Mouse (Mus musculus) c-Kit-negative CD71-positive TER-119-positive erythroid progenitor cells, embryonic 14.5 days (primary cell): ENCODE results near the gene Ddx10.
"Not testable (repeated sequence)": the region's sequence is repeated elsewhere in the genome, so short reads cannot be mapped to it uniquely, and the experiment has no call there.

Experiments
- DNase-seq: peaks from one replicate; pipeline ENCODE4 v3.0.0-alpha.2; 2013; ENCODE audit warnings: low read depth, low spot score

The Ddx10 gene

GRCm38 (mm10) chr9:53144266-53144665 lies 103.6 kb downstream of the Ddx10 start:
- no peak for DNase-seq

DNA sequence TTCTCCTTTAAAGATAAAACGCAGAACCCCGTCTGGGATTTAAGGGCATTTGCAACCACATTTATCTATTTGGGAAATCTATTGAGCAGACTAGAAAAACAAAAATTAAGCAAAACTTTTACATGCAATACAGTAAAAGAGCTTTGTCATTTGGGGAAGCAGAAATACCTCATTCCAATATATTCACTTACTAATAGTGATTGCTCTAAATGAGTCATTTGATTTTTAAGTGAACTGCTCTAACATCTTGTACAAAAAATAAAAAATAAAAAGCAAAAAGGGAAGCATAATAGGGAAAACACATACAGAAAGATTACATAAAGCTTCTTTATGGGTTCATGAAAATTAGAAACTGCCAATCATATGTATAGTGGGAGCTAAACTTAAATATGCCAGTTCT lies 104.3 kb downstream of the Ddx10 start:
- DNase-seq: no peak

DNA sequence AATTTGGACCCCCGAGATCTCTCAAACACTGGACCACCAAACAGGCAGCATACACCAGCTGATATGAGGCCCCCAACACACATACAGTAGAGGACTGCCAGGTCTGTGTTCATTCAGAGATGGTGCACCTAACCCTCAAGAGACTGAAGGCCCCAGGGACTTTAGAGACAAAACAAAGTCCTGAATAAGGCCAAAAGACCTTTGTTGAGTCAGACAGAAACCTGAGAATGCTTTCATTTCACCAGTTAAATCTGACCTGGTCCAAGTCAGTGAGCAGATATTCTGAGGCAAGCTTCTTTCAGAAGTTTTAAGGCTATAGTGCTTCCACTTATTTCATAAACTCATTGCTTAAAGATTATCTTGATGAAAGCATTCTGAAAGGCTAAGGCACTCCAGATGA lies 105.4 kb downstream of the Ddx10 start:
- DNase-seq: not testable (repeated sequence)

- DNase-seq: no peak
Observed at GRCm38 (mm10) chr9:53140610-53141165, 107.2 kb downstream of the Ddx10 start.

DNA sequence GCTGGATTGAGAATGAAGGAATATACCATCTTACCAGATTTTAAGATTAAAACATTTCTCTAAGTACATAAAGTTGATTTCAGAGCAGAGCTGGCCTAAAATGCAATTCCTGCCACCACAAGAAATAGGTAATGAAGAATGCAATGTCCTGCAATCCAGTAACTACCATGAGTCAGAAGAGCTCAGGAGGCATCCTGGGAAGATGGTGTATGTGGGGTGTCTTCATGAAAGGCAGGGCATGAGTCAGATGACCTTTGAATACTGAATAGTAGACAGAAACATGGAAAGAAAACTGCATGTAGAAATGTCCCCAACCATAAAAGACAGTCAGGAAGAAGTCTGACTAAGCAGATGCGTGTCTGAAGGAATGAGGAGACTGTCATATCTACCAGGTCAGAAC lies 115.0 kb downstream of the Ddx10 start:
- no peak for DNase-seq

GRCm38 (mm10) chr9:53130460-53130859 lies 117.4 kb downstream of the Ddx10 start:
- DNase-seq: no peak

DNA sequence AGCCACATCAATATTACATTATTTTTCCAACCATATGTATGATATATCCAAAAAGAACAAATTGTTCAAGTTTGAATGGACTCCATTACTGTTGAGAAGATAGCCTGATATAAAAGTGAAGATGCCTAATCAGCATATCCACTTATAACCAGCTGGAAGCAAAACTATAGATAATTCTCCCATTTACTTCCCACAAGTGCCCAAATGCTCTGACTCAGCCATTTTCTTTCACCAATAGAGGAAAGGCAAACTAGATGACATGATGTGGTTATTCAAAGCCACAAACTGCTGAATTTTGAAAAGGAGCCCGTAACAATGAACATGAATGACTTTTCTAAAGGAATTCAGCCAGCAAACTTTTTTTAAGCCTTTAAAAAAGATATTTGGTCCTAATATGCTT lies 146.8 kb downstream of the Ddx10 start:
- DNase-seq: no peak

- no peak for DNase-seq
Observed at GRCm38 (mm10) chr9:53095319-53096165, 152.3 kb downstream of the Ddx10 start.

- DNase-seq: no peak
Observed at GRCm38 (mm10) chr9:53094536-53094935, 153.3 kb downstream of the Ddx10 start.

- no peak for DNase-seq
Observed at GRCm38 (mm10) chr9:53077626-53078025, 170.2 kb downstream of the Ddx10 start.

- DNase-seq: no peak
Observed at GRCm38 (mm10) chr9:53075931-53076330, 171.9 kb downstream of the Ddx10 start.

DNA sequence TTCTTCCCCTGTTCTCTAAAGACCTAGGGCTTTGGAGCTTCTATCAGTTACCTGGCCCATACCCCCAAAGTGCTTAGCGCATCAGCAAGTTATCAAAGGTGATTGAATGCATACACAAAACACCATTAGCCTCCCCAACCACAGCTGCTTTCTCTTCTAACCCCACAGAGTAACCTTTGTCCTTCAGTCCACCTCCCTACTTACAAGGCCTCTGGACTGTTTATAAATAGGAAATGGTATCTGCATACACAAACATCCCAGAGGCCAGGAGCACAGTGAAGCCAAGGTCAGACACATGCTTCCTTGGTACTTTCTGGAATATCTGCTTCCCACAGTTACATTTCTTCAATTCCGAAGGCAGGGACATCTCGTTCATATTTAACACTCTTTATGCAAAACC lies 173.4 kb downstream of the Ddx10 start:
- no peak for DNase-seq

DNA sequence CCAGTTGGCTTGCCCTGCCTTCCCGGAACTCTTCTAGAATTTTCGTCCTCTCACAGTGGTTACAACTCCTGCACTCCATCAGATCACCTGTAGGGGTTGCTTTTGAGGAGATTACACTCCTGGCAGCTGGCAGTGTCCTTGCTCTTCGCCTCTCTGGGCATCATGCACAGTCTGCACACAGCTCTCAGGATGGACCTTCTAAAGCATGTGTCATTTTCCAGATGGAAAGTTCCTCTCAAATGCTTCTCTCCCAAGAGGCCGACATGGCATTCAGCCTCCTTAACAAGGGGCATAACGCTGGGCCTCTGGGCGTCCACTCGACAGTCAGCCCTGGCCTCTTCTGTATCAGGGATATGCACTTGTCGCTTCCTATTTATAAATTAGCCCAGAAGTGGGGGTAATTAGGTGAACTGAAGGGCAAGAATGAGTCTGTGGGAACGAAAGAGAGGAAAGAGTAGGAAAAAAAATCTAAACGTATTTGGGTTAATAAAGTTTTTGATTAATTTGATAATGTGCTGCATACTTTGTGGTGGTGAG lies 174.2 kb downstream of the Ddx10 start:
- no peak for DNase-seq

DNA sequence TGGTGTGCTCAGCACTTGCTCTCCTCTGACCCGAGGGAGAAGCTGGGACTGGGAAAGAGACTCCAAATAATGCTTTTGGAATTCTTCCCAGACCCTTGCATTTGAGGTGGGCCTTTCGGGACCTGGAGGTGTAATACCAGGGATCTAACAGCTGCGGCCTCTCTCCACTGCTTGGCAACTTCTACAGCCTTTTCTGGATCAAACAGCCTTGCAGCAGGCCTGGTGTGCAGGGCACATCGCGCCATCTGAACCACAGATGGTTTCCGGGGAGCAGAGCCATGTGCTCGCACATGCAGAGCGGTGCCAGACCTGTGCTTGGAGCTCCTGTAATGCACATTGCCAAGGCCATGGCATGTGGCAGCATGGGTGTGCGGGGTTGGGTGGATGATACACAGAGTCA lies 175.8 kb downstream of the Ddx10 start:
- DNase-seq: no peak

- no peak for DNase-seq
Observed at GRCm38 (mm10) chr9:53070875-53071524, 176.9 kb downstream of the Ddx10 start.

DNA sequence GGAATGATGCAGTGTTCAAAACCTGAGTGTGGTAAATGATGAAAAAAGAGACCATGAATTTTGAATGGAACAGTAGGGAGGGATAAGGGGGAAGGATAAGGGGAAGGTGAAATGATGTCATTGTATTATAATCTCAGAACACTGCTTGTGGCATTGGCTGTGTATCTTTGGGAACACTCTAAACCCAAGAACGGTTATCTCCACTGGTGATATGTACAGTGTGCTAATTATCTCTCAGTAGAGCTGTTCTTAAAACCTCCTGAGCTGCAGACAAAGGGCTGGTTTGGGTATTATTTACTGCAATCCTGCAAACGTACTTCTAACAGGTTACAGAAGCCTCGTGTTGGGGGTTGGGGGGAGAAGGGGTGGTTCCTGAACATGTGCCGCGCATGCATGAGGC lies 179.7 kb downstream of the Ddx10 start:
- DNase-seq: no peak

- DNase-seq: no peak
Observed at GRCm38 (mm10) chr9:53066428-53066827, 181.4 kb downstream of the Ddx10 start.

- DNase-seq: no peak
Observed at GRCm38 (mm10) chr9:53065028-53065427, 182.8 kb downstream of the Ddx10 start.

- no peak for DNase-seq
Observed at GRCm38 (mm10) chr9:53064531-53064930, 183.3 kb downstream of the Ddx10 start.

- no peak for DNase-seq
Observed at GRCm38 (mm10) chr9:53055306-53055705, 192.5 kb downstream of the Ddx10 start.
